Mouse (Mus musculus) hindbrain, embryonic 11.5 days (tissue): ENCODE measurements around the gene Mex3d. TPM values are rescaled to one million over a fixed set of nuclear protein-coding genes. Genes with fewer than 3 reads are reported as not detected.

Source experiments
- ATAC-seq: fragments of 200-750 bp; cut with Nextera tagmentation; 2 replicates; pipeline ENCODE4 v1.8.0; 2017; ENCODE audit warnings: mild to moderate bottlenecking, moderate TSS enrichment, moderate library complexity; ENCODE audit not compliant: low FRiP score
- DNase-seq: peaks from one replicate; pipeline ENCODE4 v3.0.0-alpha.2; 2015; ENCODE audit warnings: low spot score
- H3K27ac ChIP-seq: fragments of 300-500 bp; sonication (generic); 2 replicates; pipeline ENCODE4 v1.5.1; 2014; ENCODE audit warnings: mild to moderate bottlenecking, low read depth, low read length
- H3K27me3 ChIP-seq: fragments of 300-500 bp; sonication (generic); 2 replicates; pipeline ENCODE4 v1.6.1; 2014; ENCODE audit warnings: mild to moderate bottlenecking, low read length, moderate library complexity, mixed read lengths; ENCODE audit not compliant: control insufficient read depth, insufficient read depth
- H3K36me3 ChIP-seq: fragments of 300-500 bp; sonication (generic); 2 replicates; pipeline ENCODE4 v1.6.1; 2014; ENCODE audit warnings: mild to moderate bottlenecking, low read length, moderate library complexity, mixed read lengths; ENCODE audit not compliant: control insufficient read depth, insufficient read depth
- H3K4me1 ChIP-seq: fragments of 300-500 bp; sonication (generic); replicated peaks from 2 replicates; pipeline ENCODE4 v1.6.1; 2014; ENCODE audit warnings: low read length, mixed read lengths; ENCODE audit not compliant: control insufficient read depth, insufficient read depth
- H3K4me2 ChIP-seq: fragments of 300-500 bp; sonication (generic); replicated peaks from 2 replicates; pipeline ENCODE4 v1.6.1; 2014; ENCODE audit warnings: mild to moderate bottlenecking, low read depth, low read length
- H3K4me3 ChIP-seq: fragments of 300-500 bp; sonication (generic); 2 replicates; pipeline ENCODE4 v1.5.1; 2014; ENCODE audit warnings: low read depth, low read length
- H3K9ac ChIP-seq: fragments of 300-500 bp; sonication (generic); 2 replicates; pipeline ENCODE4 v1.6.1; 2014; ENCODE audit warnings: low read depth, low read length
- H3K9me3 ChIP-seq: fragments of 300-500 bp; sonication (generic); 2 replicates; pipeline ENCODE4 v1.6.1; 2016; ENCODE audit warnings: low read length; ENCODE audit not compliant: control insufficient read depth
- WGBS: fragments of 180-500 bp; shearing (Covaris S2); extraction: QIAGEN DNeasy Blood & Tissue Kit; methylation state at CpG from one replicate; pipeline ENCODE4 v1.1.7; 2014; 5-methylcytosine and 5-hydroxymethylcytosine counted together
- polyA plus RNA-seq: library from polyadenylated mRNA; unstranded; fragments of >200 nt; fragmentation: Nextera tagmentation; extraction: Ambion mirVana; gene quantifications from 2 replicates; pipeline ENCODE4 v1.2.1, GENCODE M21; 2014

Gene Mex3d
- polyA plus RNA-seq, 1 experiment from 2014 or later, result 14.7 TPM

DNA sequence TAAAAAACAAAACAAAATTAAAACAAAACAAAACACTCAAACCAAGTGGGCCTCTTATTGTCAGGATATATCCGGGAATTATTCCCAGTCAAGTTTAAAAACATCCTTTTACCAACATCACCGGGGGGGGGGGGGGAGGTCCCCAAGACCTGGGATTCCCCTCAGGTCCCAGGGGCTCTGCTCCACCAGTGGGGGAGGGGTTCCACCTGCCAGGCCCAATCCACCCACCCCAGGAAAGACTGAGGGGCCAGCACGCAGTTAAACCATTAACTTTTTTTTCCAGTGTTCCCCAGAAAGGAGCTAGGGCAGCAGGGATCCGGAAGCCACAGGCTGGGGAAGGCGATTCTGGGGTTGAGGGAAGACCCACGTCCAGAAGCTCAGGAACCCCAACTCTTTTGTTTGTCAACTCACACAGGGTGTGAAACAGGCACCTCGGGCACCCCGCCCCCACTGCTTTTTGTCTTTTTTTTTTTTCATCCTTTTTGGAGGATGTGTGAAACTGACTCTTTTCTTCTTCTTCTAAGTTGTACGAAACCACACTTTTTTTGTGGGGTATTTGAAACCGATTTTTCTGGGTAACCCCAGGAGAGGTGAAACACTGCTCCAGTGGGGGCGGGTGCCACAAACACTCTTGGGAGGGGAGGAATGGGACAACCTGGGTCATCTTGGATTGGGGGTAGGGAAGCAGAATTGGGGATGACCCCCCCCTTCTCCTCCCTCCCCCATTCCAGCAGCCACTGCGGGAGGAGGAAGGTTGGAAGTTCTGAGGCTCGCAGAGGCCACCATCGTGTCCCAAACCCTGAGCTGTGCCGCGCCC, 44.3 kb upstream of the Mex3d start:
- H3K4me3 ChIP-seq, result peak overlapping the region; percentile 98
- ATAC-seq (no peak), DNase-seq (no peak)
- peaks cover 22% of the 10 kb centered on the region for H3K36me3 ChIP-seq
- H3K27ac ChIP-seq, result peak overlapping the region; percentile 84; the same call in 1 of the 2 replicates
- H3K27me3 ChIP-seq, result 0 out of 2 replicates have a peak, but pooled peaks cover 2% of the 10 kb centered on the region
- no peaks in the 10 kb centered on the region for H3K9me3 ChIP-seq
- H3K4me1 ChIP-seq, result 0 out of 2 replicates have a peak, but pooled peaks cover 2% of the 10 kb centered on the region
- H3K4me2 ChIP-seq, result peak overlapping the region; percentile 74
- WGBS, result 21% methylated on average over 16 of the region's 16 CpGs
- H3K9ac ChIP-seq, result peak overlapping the region; percentile 99

DNA sequence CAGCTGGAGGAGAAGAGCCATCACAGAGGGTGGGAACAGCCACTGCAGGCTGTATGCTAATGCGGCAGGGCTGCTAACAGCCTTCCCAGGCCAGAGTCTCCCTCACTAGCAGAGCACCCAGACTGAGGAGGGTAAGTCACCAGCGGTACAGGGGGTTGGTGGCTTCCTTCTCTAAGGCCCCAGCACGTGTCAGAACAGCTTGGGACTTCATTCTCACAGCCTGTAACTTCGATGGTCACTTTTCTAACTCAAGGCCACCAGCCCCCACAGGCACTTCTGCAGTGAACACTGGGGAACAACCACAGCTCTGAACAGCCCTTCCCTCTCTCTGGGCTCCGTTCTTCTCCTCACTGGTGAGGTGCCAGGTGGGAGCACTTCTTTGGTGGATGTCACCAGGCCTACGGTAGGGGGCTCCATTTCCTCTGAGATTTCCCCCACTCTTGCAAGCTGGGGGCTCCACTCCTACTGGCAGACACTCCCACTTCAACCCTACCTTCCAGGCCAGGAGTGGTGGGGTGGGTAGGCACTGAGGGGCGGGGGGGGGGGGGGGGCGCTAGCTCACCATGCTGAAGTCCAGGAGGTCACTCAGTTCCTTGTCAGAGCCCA, 43.0 kb upstream of the Mex3d start:
- no peak for DNase-seq
- Histone ChIP-seq H3K9me3 (no peaks in the 10 kb centered on the region), H3K27me3 (no peaks in the 10 kb centered on the region), H3K27ac (no peak overlapping the region), H3K4me2 (0 out of 2 replicates have a peak overlapping the region, but pooled peaks have one; percentile 3), H3K4me3 (no peak overlapping the region), H3K9ac (no peak overlapping the region; the same call in 1 of the 2 replicates), H3K36me3 (peaks cover 35% of the 10 kb centered on the region), H3K4me1 (0 out of 2 replicates have a peak, but pooled peaks cover 2% of the 10 kb centered on the region)
- no peak for ATAC-seq
- 77% methylated on average over 6 of the region's 8 CpGs for WGBS

- no peak for DNase-seq
- WGBS, result 88% methylated on average over 8 of the region's 8 CpGs
- H3K27ac ChIP-seq, result no peak overlapping the region
- H3K9ac ChIP-seq, result no peak overlapping the region
- no peak for ATAC-seq
- H3K4me2 ChIP-seq, result no peak overlapping the region
- no peaks in the 10 kb centered on the region for H3K27me3 ChIP-seq
- H3K36me3 ChIP-seq, result peaks cover 42% of the 10 kb centered on the region
- H3K4me3 ChIP-seq, result no peak overlapping the region
- no peaks in the 10 kb centered on the region for H3K9me3 ChIP-seq
- 0 out of 2 replicates have a peak, but pooled peaks cover 2% of the 10 kb centered on the region for H3K4me1 ChIP-seq
Measured at GRCm38 (mm10) chr10:80429800-80430199, 42.3 kb upstream of the Mex3d start.

- ATAC-seq, result no peak
- Histone ChIP-seq H3K9me3 (no peaks in the 10 kb centered on the region), H3K27ac (no peak overlapping the region), H3K27me3 (no peaks in the 10 kb centered on the region), H3K36me3 (peaks cover 59% of the 10 kb centered on the region), H3K9ac (no peak overlapping the region), H3K4me3 (no peak overlapping the region), H3K4me2 (no peak overlapping the region), H3K4me1 (no peaks in the 10 kb centered on the region)
- DNase-seq, result no peak
- WGBS, result 92% methylated on average over 3 of the region's 3 CpGs
Measured at GRCm38 (mm10) chr10:80425041-80425440, 37.6 kb upstream of the Mex3d start.

GRCm38 (mm10) chr10:80423562-80423961, 36.1 kb upstream of the Mex3d start:
- no peak overlapping the region for H3K9ac ChIP-seq
- H3K27me3 ChIP-seq, result no peaks in the 10 kb centered on the region
- no peak overlapping the region for H3K27ac ChIP-seq
- H3K36me3 ChIP-seq, result peaks cover 62% of the 10 kb centered on the region
- 60% methylated on average over 4 of the region's 4 CpGs for WGBS
- H3K4me1 ChIP-seq, result no peaks in the 10 kb centered on the region
- DNase-seq (peak; percentile 47), ATAC-seq (no peak)
- H3K9me3 ChIP-seq, result no peaks in the 10 kb centered on the region
- no peak overlapping the region for H3K4me3 ChIP-seq
- H3K4me2 ChIP-seq, result no peak overlapping the region

DNA sequence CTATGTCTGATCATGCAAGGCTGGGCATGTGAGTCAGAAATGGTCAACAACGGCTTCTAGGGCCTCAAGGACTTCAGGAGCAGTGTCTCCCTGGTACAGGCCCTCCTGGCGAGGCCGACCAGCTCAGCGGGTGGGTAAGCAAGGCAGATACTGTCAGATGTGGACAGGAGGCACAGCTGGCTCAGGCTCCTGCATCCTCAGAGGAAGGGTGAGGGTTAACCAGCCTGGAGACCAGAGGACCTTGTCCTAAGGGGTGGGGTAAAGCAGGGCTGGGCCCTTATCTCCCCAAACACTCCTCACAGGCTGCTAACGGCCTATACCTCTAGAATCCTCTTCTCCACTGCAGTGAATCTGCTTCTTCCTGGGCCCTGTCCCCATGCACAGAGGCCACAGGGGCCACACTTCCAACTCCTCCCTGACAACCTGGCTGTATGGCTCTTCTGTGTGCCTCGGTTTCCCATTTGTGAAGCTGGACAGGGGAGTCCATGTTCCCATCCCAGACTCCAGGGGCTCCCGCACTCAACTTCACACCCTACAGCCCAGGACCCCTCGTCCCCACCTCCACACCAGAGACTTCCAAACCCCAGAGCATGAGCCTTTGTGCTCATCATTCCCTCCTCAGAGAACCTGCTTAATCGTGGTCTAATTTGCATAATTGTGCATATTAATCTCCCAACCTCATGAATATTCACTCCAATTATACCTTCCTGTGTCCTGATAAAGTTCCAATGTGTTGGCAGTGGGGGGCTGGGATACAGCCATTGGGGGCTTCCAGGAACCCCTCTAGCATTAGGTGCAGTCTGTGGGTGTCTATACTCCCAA, 34.4 kb upstream of the Mex3d start:
- H3K9ac ChIP-seq, result no peak overlapping the region
- DNase-seq (no peak), ATAC-seq (no peak)
- H3K27ac ChIP-seq, result no peak overlapping the region
- H3K36me3 ChIP-seq, result peaks cover 53% of the 10 kb centered on the region
- no peaks in the 10 kb centered on the region for H3K4me1 ChIP-seq
- H3K4me2 ChIP-seq, result no peak overlapping the region
- no peaks in the 10 kb centered on the region for H3K27me3 ChIP-seq
- H3K9me3 ChIP-seq, result no peaks in the 10 kb centered on the region
- H3K4me3 ChIP-seq, result no peak overlapping the region
- 90% methylated on average over 9 of the region's 9 CpGs for WGBS

GRCm38 (mm10) chr10:80421208-80421607, 33.7 kb upstream of the Mex3d start:
- no peak for DNase-seq
- ATAC-seq, result no peak
- WGBS, result 96% methylated on average over 8 of the region's 8 CpGs
- Histone ChIP-seq H3K4me3 (no peak overlapping the region), H3K36me3 (peaks cover 50% of the 10 kb centered on the region), H3K9ac (no peak overlapping the region), H3K27ac (no peak overlapping the region), H3K9me3 (no peaks in the 10 kb centered on the region), H3K27me3 (no peaks in the 10 kb centered on the region), H3K4me2 (no peak overlapping the region), H3K4me1 (no peaks in the 10 kb centered on the region)

DNA sequence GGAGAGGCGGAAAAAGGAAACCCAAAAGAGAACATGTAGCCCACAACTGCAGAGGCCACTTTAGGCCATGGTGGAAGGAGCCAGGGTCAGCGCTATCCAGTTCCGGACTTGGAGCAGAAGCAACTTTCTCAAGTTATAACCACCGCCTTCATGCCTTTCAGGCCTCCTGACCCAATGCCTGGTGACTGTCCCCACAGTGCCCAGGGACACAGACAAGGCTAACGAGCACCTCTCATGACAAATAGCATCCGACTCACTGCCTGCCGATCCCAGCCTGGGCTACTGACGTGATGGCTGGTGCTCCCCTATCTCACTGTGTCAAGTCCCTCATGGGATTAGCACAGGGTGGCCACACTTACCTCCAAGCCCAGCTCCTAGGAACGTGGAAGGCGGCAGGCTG, 33.3 kb upstream of the Mex3d start:
- Histone ChIP-seq H3K27ac (no peak overlapping the region), H3K9ac (no peak overlapping the region), H3K4me2 (no peak overlapping the region), H3K4me1 (no peaks in the 10 kb centered on the region), H3K9me3 (no peaks in the 10 kb centered on the region), H3K27me3 (no peaks in the 10 kb centered on the region), H3K4me3 (no peak overlapping the region), H3K36me3 (peaks cover 50% of the 10 kb centered on the region)
- WGBS, result 95% methylated on average over 10 of the region's 10 CpGs
- ATAC-seq (no peak), DNase-seq (no peak)
